Mouse (Mus musculus) Patski (cell line): Measurements from ENCODE around the gene Bet1l. TPM values are rescaled to one million over a fixed set of nuclear protein-coding genes. Genes with fewer than 3 reads are reported as not detected.
A peak's percentile ranks its signal among the peaks of the same experiment; 100 is the strongest.
"Not testable (repeated sequence)": the region's sequence is repeated elsewhere in the genome, so short reads cannot be mapped to it uniquely, and the experiment has no call there.

Experiments
- ATAC-seq: fragments of 100-300 bp; one replicate; pipeline ENCODE4 v1.8.0; 2021
- CTCF ChIA-PET: fragments of 350-600 bp; sonication (Branson Sonifier 250); formaldehyde crosslinking; loops from one replicate; lab custom pipeline; 2022; ENCODE audit warnings: inconsistent platforms; lab: Charles Lee
- POLR2A ChIA-PET: fragments of 350-600 bp; sonication (Branson Sonifier 250); formaldehyde crosslinking; loops from one replicate; lab custom pipeline; 2022; ENCODE audit warnings: antibody characterized with exemption, inconsistent platforms; lab: Charles Lee
- DNase-seq: peaks from one replicate; pipeline ENCODE4 v3.0.0-alpha.2; 2011; ENCODE audit warnings: low read depth, low spot score
- H3K27me3 ChIP-seq: fragments of 371-371 bp; one replicate; pipeline ENCODE4 v1.5.1; 2021
- CTCF ChIP-seq: fragments of 100-300 bp; IDR thresholded peaks from one replicate; pipeline ENCODE4 v1.5.1; 2021
- in situ Hi-C: fragments of 300-500 bp; cut with MboI; formaldehyde crosslinking; loops from 3 replicates; pipeline ENCODE4 v1.11.1; 2018; ENCODE audit warnings: low pct_unique_long_range_greater_than_20kb, mixed read lengths
- polyA plus RNA-seq: library from polyadenylated mRNA; unstranded; gene quantifications from one replicate; pipeline ENCODE4 v1.2.3, GENCODE M21; 2021

The Bet1l gene
- polyA plus RNA-seq, 1 experiment from 2014 or later = 28.0 TPM

DNA sequence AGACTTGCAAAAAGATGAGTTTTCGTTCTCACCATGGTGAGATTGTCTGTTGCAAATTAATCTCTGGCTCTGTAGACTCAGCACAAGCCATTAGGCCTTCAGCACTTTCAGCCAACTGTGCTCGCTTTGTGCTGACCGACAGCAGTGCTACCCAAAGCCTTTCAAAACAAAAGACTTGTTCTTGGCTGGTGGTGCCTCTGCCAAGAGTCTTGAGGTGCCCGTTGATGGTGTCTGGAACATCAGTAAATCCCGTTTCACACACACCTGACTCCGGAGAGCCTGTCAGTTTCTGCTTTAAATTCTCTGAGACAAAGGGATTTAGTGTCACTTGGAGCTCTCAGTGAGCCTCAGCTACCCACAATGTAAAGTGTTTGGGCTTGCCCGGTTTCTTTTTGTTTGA is 36.7 kb upstream of the Bet1l start:
- in situ Hi-C loops = no loop called here
- DNase-seq (no peak), ATAC-seq (no peak)
- H3K27me3 ChIP-seq = no peaks in the 10 kb centered on the region
- no peak for TF ChIP-seq CTCF
- CTCF ChIA-PET = interaction anchor here (0.6 to 1.6 kb wide), 2 partner anchors 9 to 291 kb away, joined by 3 read pairs; no protein-coding TSS in a partner anchor
- POLR2A ChIA-PET = interaction anchor here (0.6 kb wide), 1 partner anchor 13 kb away, joined by 3 read pairs; the partner anchor contains the start of gene Psmd13

DNA sequence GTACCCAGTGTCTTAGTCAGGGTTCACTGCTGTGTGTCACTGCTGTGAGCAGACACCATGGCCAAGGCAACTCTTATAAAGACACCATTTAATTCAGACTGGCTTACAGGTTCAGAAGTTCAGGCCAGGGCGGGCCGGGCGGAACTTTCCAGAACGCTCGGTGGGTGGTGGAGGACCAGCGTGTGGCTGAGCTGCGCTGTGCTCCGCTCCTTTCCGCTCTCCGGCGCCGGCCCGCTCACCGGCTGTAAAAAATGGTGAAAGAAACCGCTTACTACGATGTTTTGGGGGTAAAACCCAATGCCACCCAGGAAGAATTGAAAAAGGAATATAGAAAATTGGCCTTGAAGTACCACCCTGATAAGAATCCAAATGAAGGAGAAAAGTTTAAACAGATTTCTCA is 33.3 kb upstream of the Bet1l start:
- in situ Hi-C loops = not testable (repeated sequence)
- POLR2A ChIA-PET = interaction anchor here (1.1 kb wide), 1 partner anchor 19 kb away, joined by 3 read pairs; no protein-coding TSS in a partner anchor

DNA sequence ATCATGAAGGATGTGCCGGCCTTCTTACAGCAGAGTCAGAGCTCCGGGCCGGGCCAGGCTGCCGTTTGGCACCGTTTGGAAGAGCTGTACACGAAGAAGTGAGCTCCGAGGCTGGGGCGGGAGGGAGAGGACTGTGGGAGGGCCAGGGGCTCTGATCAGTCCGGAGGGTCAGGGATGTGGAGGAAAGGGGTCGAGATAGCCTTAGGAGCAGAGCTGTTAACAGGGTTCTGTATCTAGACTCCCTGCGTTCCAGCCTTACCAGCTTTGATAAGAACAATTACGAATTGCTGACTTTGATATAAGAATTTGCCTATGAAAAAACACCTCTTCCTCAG is 25.1 kb upstream of the Bet1l start:
- ChIA-PET POLR2A (interaction anchor here (0.7 to 1.1 kb wide), 3 partner anchors 11 to 35 kb away, joined by 3 to 4 read pairs (median 4); partner anchors contain the start of gene Odf3), CTCF (interaction anchor here (2.9 kb wide), 1 partner anchor 21 kb away, joined by 13 read pairs; no protein-coding TSS in a partner anchor)
- no peak for DNase-seq
- no peak for TF ChIP-seq CTCF
- peak; percentile 51 for ATAC-seq
- no peaks in the 10 kb centered on the region for H3K27me3 ChIP-seq
- in situ Hi-C loops = no loop called here

More for the DNA sequence above, 33.3 kb upstream of the Bet1l start:
- ATAC-seq, DNase-seq, H3K27me3 ChIP-seq, CTCF ChIA-PET: not testable (repeated sequence)

DNA sequence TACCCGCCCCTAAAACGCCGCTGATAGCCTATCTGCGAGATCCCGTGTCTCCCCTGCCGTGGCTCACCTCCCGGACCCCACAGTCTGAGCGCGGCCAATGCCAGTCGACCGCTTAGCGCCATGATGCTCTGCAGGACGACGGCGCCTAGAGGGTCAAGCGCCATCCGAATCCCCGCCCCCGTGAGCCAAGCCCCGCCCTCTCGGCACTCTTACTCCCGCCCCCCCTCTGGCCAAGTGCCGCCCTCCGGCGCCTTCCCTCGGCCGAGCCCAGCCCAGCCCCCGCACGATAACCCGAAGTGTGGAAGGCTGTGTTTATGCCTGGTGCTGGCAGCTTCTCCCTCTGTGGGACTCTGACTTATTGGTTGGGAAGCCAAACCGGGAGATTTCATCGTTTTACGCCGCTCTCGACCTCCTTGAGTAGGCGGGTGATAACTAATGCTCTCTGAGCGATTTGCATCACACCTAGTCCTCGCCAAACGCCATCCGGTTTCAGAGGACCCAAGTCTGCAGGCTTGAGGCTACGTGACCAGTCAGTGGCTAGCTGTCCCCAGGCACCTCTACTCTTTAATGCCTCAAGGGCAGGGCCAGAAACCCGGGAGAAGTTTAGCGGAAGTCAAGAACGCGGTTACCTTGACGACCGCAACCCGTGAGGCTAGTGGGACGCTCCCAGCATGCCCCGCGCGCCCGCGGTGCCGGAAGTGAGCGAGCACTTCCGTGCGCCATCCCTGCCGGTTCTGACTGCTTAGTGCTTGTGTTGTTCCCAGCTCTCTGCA is 24.5 kb upstream of the Bet1l start, which contains the start of the genes Psmd13 and Sirt3:
Gene Psmd13 (plus strand): TSS at position 273 of the 773 bp plus-strand sequence.
Gene Sirt3 (minus strand): TSS at position 614 of the 773 bp plus-strand sequence.
- ChIA-PET POLR2A (interaction anchor here (0.6 to 1.6 kb wide), 7 partner anchors 10 to 34 kb away, joined by 3 to 10 read pairs (median 3); partner anchors contain the start of genes Bet1l, Gm45785, Odf3 and Ric8a), CTCF (interaction anchor here (2.9 kb wide), 1 partner anchor 22 kb away, joined by 13 read pairs; no protein-coding TSS in a partner anchor)
- peak; percentile 92 for ATAC-seq
- no peaks in the 10 kb centered on the region for H3K27me3 ChIP-seq
- peak; percentile 68 for DNase-seq
- no peak for TF ChIP-seq CTCF
- in situ Hi-C loops = no loop called here

DNA sequence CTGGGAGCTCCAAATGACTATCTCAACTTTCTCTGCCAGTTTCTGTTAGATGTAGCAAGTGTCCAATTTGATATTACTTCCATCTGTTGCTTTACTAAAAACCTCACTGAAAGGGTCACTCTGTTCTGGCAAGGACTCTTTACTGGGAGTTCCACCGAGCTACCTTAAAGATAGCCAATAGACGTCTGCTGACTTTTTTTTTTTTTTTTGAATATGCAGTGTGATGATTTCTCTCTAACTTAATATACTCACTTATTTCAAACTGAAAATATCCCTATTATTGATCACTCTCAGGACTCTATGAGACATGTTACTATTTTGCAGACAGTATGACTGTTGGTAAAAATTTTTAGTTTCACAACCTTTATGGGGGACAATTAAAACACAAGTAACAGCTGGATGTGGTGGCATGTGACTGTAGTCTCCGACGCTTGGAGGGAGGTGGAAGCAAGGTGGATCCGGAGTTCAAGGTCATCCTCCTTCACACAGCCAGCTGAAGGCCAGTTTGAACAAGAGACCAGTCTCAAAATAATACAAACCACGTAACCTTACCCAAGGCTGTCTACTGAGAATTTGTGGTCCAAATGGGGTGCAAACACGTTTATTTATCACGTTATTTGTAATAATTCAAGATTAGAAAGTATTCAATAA is 23.6 kb upstream of the Bet1l start:
- CTCF ChIA-PET = interaction anchor here (1.5 to 2.9 kb wide), 2 partner anchors 21 to 23 kb away, joined by 4 to 13 read pairs; no protein-coding TSS in a partner anchor
- no peak for ATAC-seq
- TF ChIP-seq CTCF = no peak
- no peak for DNase-seq
- in situ Hi-C loops = no loop called here
- POLR2A ChIA-PET = interaction anchor here (1.0 to 1.6 kb wide), 3 partner anchors 13 to 24 kb away, joined by 3 to 10 read pairs (median 3); partner anchors contain the start of genes Bet1l, Gm45785 and Ric8a
- no peaks in the 10 kb centered on the region for H3K27me3 ChIP-seq

DNA sequence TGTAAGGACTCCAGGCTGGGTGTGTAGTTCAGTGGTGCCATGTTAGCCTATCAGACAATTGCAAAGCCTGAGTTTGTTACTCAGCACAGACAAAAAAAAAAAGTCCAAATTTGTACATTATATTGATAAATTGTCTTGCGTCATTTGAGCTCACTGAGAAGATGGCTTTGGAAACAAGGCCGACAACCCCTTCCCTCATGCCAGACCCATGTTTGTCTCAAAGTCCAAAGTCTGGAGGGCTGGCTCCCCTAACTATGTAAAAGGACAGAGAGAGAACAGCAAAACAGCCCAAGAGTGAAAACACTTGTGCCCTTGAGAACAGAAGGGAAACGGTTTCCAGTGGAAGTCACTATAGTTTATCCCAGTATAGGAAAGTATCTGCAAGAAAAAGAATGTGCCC is 23.0 kb upstream of the Bet1l start:
- in situ Hi-C loops = no loop called here
- ChIA-PET CTCF (interaction anchor here (1.5 to 2.9 kb wide), 2 partner anchors 20 to 23 kb away, joined by 4 to 13 read pairs; no protein-coding TSS in a partner anchor), POLR2A (interaction anchor here (1.0 to 1.6 kb wide), 2 partner anchors 15 to 23 kb away, joined by 3 to 10 read pairs; partner anchors contain the start of genes Bet1l, Gm45785 and Ric8a)
- ATAC-seq (no peak), DNase-seq (no peak)
- H3K27me3 ChIP-seq = no peaks in the 10 kb centered on the region
- TF ChIP-seq CTCF = no peak

DNA sequence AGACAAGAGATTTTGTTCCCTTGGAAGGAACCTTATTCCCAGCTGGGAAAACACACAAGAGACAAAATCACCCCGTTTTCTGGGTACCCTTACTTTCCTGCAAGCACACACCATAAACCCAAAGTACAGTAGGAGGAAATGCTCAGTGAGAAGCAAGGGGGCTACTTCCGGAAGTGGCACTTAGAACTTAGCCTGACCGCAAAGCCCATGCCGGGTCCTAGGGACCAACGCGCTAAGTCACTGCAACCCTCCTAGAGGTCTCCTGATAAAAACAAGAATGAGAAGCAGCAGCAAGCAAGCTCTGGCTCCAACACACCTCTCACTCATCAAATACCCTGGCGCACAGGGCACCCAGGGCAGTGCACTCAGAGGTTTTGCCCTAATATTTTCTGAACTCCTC is 22.0 kb upstream of the Bet1l start:
- POLR2A ChIA-PET = no interaction called here
- ATAC-seq (no peak), DNase-seq (no peak)
- in situ Hi-C loops = no loop called here
- CTCF ChIA-PET = interaction anchor here (1.0 to 1.5 kb wide), 2 partner anchors 9 to 30 kb away, joined by 3 read pairs; no protein-coding TSS in a partner anchor
- H3K27me3 ChIP-seq = no peaks in the 10 kb centered on the region
- TF ChIP-seq CTCF = no peak

DNA sequence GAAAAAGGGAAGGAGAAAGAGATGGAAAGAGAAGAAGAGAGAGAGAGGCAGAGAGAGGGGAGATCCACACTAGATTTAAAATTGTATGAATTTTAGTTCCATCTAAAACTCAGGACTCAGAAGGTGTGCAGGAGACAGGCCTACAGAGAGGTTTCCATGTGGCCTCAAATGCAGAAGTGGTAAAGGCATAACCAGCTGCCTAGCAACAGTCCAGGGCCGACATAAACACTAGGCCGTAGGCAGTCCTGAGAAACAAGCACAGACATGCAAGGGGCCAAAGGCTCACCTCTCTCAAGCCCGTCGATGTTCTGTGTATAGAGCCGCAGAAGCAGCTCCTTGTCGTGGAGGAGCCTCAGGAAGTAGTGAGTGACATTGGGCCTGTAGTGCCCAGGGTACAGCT is 20.0 kb upstream of the Bet1l start:
- POLR2A ChIA-PET = no interaction called here
- no peak for ATAC-seq
- CTCF ChIA-PET = no interaction called here
- no peak for DNase-seq
- in situ Hi-C loops = no loop called here
- no peaks in the 10 kb centered on the region for H3K27me3 ChIP-seq
- TF ChIP-seq CTCF = no peak

DNA sequence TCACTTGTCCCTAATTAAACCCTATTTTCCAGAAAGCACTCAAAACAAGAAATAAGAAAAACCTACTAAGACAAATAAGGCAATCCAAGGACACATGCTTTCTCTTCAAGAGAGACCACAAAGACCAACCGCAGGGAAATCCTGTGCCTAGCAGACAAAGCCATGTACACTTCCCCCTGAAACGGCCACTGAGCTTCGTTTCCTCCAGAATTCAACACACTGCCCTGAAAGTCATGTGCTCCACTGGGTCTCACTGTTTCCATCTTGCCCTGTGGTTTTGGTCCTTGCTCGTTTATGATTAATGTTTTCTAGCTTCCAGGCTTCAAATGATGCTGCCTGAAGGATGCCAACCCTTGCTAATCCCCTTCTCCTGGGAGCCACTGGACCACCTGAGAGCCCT is 16.8 kb upstream of the Bet1l start:
- no peak for ATAC-seq
- no peak for DNase-seq
- in situ Hi-C loops = no loop called here
- no peaks in the 10 kb centered on the region for H3K27me3 ChIP-seq
- ChIA-PET POLR2A (interaction anchor here (1.2 kb wide), 1 partner anchor 23 kb away, joined by 3 read pairs; no protein-coding TSS in a partner anchor), CTCF (no interaction called here)
- TF ChIP-seq CTCF = no peak

DNA sequence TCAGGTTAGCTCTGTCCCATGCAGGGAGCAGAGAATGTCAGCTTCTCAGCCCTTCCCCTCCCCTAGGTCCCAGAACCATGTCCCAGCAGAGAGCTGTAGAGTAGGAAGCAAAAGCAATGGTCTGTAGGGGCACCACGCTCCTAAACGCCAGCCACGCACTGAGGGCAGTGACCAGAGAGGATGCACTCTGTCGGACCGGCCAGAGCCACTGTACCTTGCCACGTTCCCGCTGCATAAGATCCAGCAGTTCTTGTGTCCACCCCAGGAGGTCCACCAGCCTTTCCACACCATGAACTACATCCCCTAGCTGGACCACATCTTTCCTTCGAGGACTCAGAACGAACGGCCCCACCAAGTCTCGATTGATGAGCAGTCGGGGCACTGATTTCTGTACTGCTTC is 7.4 kb upstream of the Bet1l start:
- TF ChIP-seq CTCF = no peak
- no peak for DNase-seq
- in situ Hi-C loops = no loop called here
- no peak for ATAC-seq
- ChIA-PET CTCF (interaction anchor here (1.4 kb wide), 1 partner anchor 32 kb away, joined by 3 read pairs; no protein-coding TSS in a partner anchor), POLR2A (interaction anchor here (1.6 kb wide), 1 partner anchor 16 kb away, joined by 3 read pairs; no protein-coding TSS in a partner anchor)
- no peaks in the 10 kb centered on the region for H3K27me3 ChIP-seq
